Mouse (Mus musculus): ENCODE measurements around the gene Kif3c.

Gene Kif3c

GRCm38 (mm10) chr12:3364508-3365448 is at the start of gene Kif3c:
Gene Kif3c (plus strand): TSS chr12:3365132.
- DNase-seq: peak; percentile 74 to 83

- DNase-seq: peak in 1 of 2 experiments; percentile 6
These were observed 48.8 kb upstream of the Kif3c start for GRCm38 (mm10) chr12:3316083-3316482.

DNA sequence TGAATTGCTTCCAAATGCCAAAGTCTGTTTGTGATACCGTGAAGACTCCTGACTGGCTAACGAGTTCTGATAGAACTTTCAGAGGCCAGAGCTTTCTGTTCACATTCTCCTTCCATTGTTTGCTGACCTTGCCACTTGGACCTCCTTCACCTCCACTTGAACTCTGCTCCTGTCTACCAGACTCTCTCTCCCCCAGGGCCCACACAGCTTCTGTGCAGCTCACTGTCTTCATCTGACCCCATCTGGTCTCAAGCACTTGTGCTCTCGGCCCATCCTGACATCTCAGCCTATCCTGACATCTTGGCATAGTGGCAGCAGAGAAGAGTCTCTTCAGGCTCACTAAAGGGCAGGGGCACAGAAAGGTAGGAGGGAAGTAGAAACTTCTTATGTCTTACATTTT is 48.0 kb upstream of the Kif3c start:
- no peak for DNase-seq

DNA sequence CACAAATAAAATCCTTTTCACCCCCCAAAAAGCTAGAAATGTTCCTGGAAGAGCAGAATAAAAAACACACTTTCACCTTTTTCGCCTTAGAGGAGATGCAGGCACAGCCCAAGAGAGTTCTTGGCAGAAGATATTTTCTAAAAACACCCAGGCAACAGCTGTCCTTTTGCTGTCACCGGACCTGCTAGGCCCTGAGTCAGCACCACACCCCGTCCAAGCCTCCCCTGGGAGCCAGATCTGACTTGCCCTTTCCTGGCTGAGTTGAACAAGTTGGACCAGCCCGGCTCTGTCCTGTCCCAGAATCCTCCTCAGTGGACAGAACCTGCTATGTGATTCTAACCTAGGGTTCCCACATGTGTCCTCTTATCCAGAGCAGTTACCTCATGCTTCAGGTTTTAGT is 45.6 kb upstream of the Kif3c start:
- DNase-seq: peak in 1 of 2 experiments; percentile 10

DNA sequence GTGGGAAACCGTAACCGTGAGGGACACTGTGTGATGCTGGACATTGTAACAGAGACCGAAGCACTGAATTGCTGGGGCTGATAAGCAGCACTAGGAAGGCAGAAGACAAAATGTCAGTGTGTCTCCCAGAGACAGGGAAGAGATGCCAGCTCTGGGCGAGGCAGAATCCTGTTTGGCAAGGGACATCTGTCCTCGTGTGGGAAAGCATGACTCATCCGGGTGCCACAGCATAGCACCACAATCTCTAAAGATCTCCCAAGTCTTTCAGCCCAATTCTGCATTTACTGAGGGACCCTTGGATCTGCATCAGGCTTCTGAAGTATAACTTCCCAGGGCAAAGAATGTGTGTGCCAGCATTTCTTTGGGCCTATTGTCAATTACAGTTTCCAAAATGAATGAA is 41.7 kb upstream of the Kif3c start:
- DNase-seq: no peak

- DNase-seq: no peak
These were observed 39.7 kb upstream of the Kif3c start for GRCm38 (mm10) chr12:3325232-3325631.

DNA sequence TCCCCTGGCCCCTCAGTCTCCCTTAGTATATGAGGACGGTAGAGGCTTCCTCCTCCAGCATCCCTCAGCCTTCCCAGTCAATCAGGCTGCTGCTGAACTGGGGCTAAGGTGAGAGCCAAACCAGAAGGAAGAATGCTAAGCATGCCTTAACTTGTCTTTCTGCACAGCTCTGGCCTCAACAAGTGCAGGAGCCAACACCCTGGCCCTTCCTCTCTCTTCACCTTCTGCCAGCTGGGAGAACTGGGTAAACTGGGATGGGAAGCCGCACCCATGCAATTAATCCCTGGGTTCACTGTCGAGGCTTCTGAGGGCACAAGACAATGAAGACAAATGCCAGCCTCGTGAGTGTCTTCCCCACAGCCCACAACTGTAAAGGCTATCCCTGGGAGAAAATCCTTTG is 35.3 kb upstream of the Kif3c start:
- no peak for DNase-seq

GRCm38 (mm10) chr12:3338931-3339330 is 26.0 kb upstream of the Kif3c start:
- DNase-seq: no peak

DNA sequence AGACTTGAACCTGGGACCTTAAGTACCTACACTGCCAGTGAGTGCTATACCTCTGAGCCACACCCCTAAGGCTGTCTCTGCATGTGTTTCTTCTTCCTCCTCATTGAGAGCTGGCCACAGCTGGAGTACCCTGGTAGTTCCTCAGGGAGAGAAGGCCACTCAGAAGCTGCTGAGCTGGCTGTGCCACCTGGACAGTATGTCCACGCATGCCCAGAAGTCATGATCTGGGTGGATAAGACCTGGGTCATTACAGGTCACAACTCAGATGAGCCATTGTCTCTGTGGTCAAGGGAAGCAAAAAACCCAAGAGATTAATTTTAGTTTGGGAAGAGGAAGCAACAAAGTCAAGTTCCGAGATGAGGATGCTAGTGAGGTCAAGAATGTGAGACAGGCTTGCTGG is 20.8 kb upstream of the Kif3c start:
- DNase-seq: no peak

DNA sequence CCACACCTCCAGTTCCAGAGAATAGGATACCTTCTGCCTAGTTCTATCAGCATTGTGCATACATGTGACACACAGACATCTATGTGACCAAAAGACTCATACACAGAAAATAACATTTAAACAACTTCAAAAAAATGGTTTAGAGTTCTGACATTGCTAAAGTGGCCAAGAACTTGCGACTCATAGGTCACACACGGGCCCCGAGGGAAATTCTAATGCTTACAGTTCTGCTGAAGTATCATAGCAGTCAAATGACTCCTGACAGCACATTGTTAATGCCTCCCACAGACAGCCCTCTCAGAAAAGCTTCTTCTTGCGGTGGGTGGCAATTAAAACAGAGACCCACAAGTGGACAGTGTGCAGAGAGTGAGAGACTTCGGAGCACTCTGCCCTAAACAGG is 19.9 kb upstream of the Kif3c start:
- no peak for DNase-seq

DNA sequence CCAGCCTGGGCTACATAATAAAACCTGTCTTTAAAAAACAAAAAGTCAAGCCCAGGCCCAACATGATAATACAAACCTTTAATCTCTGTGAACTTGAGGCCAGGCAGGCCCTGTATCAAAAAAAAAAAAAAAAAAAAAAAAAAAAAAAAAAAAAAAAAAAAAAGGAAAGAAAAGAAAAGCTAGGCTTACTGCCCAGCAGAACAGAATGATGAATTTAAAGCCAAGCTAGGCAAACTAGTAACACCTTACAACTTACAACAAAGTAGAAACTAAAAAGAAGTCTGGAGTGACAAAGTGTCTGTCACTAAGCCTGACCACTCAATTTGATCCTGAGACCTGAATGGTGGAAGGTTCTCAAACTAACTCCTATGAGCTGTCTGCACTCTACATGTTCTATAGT is 17.2 kb upstream of the Kif3c start:
- no peak for DNase-seq

- DNase-seq: no peak
These were observed 15.5 kb upstream of the Kif3c start for GRCm38 (mm10) chr12:3349387-3349786.

DNA sequence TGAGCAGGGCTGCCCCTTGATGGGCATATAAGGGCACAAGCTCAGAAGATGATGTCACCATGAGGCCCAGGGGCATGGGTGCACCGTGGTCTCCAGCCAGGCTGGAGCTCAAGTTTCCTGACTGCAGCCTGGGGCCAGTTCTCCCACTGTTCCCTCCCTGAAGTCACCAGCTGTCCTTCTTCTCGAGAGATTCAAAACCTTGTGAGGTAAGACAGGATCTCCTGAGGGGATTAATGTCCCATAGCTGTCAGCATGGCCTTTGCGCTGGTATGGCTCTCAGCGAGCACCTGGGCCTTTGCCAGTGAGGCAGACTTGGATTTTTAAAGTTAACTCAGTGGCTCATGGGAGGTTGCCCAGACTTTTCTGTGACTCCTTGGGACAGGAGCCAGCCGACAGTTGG is 14.8 kb upstream of the Kif3c start:
- DNase-seq: peak; percentile 8 to 15

GRCm38 (mm10) chr12:3352216-3352615 is 12.7 kb upstream of the Kif3c start:
- no peak for DNase-seq

DNA sequence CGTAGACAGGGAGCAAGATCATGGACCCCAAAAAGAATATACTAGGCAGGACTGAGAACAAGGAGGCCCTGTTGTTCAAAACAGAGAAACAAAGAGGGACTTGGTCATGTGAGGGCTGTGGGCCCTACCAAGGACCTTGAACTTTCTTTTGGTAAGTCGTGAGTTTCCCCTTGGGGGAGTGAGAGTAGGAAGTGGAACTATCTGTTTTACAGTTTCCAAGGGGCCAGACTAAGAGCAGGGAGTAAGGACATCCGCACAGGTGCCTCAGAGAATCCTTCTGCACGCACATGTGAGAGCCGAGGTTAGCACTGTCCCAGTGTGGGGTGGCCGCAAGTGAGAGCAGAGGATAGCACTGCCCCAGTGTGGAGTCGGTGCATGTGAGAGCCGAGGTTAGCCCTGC is 9.9 kb upstream of the Kif3c start:
- no peak for DNase-seq

DNA sequence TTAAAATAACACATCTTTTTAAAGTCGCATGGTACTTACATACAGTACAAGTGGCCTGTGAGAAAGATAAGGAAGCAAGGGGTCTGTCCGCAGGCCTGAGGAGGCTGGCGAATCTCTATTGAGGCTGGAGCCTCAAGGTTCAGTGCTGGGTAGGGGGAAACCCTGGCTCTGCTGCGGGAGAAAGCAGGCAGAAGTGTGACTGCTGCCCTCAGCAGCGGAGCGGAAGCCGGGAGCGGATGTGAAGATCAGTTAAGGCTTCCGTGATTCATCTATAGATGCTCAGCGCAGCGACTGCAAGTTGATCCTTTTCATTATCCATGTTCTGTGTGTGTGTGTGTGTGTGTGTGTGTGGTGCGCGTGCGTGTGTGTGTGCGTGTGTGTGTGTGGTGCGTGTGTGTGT is 8.1 kb upstream of the Kif3c start:
- DNase-seq: peak; percentile 6 to 25

- DNase-seq: peak; percentile 89 to 91
These were observed 5.6 kb upstream of the Kif3c start for GRCm38 (mm10) chr12:3359302-3359701.

- DNase-seq: no peak
These were observed 4.9 kb upstream of the Kif3c start for GRCm38 (mm10) chr12:3360043-3360442.

DNA sequence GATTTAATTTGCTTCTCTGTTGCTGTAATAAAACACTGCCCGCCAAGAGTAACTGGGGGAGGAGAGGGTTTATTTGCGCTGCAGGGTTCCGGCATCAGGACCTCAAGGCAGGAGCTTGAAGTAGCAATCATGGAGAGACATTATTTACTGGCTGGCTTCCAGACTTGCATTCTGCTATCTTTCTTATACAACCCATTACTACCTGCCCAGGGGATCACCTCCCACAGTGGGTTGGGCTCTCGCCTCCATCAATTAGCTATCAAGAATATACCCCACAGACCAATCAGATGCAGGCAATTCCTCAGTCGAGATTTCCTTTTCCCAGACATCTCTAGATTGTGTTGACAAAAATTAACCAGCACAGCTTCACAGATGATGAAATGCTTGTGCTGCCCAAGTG is 856 bp upstream of the Kif3c start:
- DNase-seq: no peak

DNA sequence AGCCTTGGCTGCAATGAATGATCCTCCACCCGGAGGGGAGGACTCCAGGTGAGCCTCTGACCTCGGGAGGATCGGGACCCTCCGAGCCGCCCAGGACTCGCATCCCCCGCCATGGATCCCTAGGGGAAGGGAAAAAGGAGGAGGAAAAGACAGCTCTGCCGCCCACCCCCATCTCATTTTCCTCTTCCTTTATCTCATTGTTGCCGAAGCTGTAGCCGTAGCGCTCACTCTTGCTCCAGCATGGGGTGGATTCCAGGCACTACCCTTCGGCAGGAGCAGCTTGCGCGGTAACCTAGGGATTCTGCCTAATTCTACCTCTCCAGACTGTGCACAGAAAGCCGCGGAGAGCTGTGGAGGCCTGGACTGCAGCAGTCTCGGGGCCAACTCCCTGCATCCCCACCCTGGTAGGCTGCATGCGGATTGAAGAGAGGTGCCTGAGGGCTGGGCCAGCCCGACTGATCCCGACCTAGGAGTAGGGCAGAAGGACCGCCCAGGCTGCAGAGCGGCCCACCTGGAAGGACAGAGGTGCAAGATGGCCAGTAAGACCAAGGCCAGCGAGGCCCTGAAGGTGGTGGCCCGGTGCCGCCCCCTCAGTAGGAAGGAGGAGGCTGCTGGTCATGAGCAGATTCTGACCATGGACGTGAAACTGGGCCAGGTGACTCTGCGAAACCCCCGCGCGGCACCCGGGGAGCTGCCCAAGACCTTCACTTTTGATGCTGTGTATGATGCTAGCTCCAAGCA is 687 bp downstream of the Kif3c start:
- peak; percentile 44 to 50 for DNase-seq

- no peak for DNase-seq
These were observed 1.4 kb downstream of the Kif3c start for GRCm38 (mm10) chr12:3366190-3366956.

DNA sequence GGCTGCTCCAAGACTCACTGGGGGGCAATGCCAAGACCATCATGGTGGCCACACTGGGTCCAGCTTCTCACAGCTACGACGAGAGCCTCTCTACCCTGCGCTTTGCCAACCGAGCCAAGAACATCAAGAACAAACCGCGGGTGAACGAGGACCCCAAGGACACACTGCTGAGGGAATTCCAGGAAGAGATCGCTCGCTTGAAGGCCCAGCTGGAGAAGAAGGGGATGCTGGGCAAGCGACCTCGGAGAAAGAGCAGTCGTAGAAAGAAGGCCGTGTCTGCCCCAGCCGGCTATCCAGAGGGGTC is 2.0 kb downstream of the Kif3c start:
- DNase-seq: no peak

GRCm38 (mm10) chr12:3368771-3369170 is 3.8 kb downstream of the Kif3c start:
- DNase-seq: peak; percentile 16 to 19

All from kidney, postnatal 4 days (tissue).